Mouse (Mus musculus): Measurements from ENCODE around the gene Eif2ak1. TPM values are rescaled to one million over a fixed set of nuclear protein-coding genes. Genes with fewer than 3 reads are reported as not detected.

Gene Eif2ak1
- polyA plus RNA-seq, 1 experiment from 2014 or later, result 47.8 TPM

DNA sequence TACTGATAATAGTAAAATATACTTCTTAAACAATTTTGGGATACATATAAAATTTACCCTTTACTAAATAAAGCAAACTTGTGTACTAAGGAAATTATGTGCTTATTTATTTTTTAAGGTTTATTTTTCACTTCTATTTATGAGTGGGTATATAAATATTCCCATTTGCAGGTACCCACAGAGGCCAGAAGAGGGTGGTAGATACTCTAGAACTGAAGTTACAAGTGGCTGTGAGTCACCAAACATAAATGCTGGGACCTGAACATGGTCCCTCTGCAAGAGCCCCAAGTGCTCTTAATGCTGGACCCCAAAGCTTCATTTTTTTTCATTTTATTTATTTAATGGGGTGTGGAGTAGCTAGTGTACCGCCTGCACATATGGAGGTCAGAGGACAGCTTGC, 116.3 kb downstream of the Eif2ak1 start:
- no peak for DNase-seq (ENCODE audit: low spot score)
- WGBS, result 87% methylated on average over 1 of the region's 1 CpGs
- Histone ChIP-seq H3K4me3 (no peak overlapping the region), H3K27ac (replicated peaks) (no peak overlapping the region), H3K9me3 (no peaks in the 10 kb centered on the region), H3K27me3 (replicated peaks; ENCODE audit: low read depth, poor library complexity, severe bottlenecking) (no peaks in the 10 kb centered on the region), H3K4me1 (peaks cover 8% of the 10 kb centered on the region), H3K36me3 (replicated peaks) (peaks cover 37% of the 10 kb centered on the region)

DNA sequence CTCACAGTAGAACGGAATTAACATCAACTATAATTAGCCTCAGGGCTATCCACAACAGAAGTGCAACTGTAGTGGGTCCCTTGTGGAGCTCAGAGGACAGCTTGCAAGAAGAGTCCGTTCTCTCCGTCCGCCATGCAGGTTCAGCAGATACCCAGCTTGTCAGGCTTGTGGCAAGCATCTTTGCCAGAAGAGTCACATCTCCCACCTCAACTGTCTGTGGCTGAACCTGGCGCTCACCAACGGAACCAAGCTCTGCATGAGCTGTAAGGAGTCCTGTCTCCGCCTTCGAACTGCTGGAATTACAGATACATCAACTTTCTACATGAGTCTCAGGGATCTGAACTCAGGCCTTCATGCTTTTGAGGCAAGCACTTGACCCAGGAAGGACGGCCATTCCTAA, 118.6 kb downstream of the Eif2ak1 start:
- H3K36me3 ChIP-seq (replicated peaks), result peaks cover 14% of the 10 kb centered on the region
- H3K4me3 ChIP-seq, result no peak overlapping the region
- H3K27me3 ChIP-seq (replicated peaks; ENCODE audit: low read depth, poor library complexity, severe bottlenecking), result no peaks in the 10 kb centered on the region
- H3K27ac ChIP-seq (replicated peaks), result no peak overlapping the region
- no peak for DNase-seq (ENCODE audit: low spot score)
- H3K4me1 ChIP-seq, result peaks cover 8% of the 10 kb centered on the region
- H3K9me3 ChIP-seq, result no peaks in the 10 kb centered on the region
- WGBS, result 86% methylated on average over 9 of the region's 9 CpGs

DNA sequence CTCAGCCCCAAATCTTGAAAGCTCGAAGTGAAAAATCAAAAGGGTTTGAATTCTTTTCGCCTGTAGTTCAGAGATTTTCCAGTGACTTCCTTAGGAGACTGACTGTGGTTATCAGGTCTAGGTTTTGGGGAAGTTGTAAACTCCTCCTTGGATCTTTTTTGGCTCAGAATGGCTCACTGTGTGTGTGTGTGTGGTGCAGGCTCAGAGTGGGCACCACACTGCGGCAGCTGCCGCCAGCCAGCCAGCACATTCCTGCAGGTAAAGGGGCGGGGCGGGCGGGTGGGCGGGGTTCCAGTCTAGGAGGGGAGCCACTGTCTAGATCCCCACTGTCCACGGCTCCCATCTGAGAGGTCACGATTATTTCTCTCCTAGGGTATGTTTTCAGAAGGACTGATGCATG, 124.0 kb downstream of the Eif2ak1 start:
- no peak overlapping the region for H3K4me3 ChIP-seq
- DNase-seq (ENCODE audit: low spot score), result no peak
- H3K27ac ChIP-seq (replicated peaks), result no peak overlapping the region
- no peaks in the 10 kb centered on the region for H3K27me3 ChIP-seq (replicated peaks; ENCODE audit: low read depth, poor library complexity, severe bottlenecking)
- H3K4me1 ChIP-seq, result peaks cover 3% of the 10 kb centered on the region; the same call in 1 of the 2 replicates
- WGBS, result 15% methylated on average over 10 of the region's 10 CpGs
- H3K9me3 ChIP-seq, result no peaks in the 10 kb centered on the region
- no peaks in the 10 kb centered on the region for H3K36me3 ChIP-seq (replicated peaks)

DNA sequence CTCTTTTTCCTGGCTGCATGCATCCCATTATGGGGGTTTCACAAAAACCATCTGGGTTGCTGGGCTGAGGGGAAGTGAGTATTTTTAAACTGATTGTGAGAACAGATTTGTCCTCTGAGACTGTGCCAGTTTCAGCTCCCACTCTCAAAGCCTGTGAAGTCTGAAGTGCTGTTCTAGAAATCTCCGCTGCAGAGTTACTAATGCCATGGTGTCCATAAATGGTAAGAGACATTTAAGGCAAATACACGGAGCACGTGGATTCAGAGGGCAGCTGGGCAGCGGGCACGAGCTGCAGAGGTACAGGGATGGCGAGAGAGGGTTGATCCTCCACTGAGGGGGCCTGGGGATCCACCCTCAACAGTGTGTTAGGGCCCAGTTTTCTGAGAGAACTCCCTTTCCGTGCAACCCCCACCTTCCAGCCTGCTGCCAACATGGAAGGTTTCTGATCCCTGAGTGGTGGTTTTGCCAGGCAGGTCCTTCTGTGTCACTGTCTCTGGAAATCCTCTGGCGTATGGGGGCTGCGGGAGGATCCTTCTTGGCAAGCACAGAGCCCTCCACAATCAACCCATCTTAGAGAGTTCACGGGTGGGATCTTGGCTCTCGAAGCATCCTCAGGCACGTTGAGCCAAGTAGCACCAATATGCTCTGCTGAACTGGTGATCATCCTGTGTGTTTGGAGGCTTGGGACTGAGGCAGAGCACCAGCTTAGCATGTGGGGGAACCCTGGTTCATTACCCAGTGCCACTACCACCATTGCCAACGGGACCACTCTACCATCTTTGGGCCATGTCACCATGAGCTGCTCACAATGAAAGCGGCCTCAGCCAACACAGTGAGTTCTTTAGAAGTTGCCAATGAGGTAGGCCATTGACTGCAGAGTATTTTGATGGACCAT, 125.9 kb downstream of the Eif2ak1 start:
- H3K4me3 ChIP-seq, result no peak overlapping the region
- H3K27me3 ChIP-seq (replicated peaks; ENCODE audit: low read depth, poor library complexity, severe bottlenecking), result no peaks in the 10 kb centered on the region
- DNase-seq (ENCODE audit: low spot score), result no peak
- H3K9me3 ChIP-seq, result no peaks in the 10 kb centered on the region
- peaks cover 3% of the 10 kb centered on the region; the same call in 1 of the 2 replicates for H3K4me1 ChIP-seq
- H3K36me3 ChIP-seq (replicated peaks), result no peaks in the 10 kb centered on the region
- no peak overlapping the region for H3K27ac ChIP-seq (replicated peaks)
- 90% methylated on average over 14 of the region's 14 CpGs for WGBS

DNA sequence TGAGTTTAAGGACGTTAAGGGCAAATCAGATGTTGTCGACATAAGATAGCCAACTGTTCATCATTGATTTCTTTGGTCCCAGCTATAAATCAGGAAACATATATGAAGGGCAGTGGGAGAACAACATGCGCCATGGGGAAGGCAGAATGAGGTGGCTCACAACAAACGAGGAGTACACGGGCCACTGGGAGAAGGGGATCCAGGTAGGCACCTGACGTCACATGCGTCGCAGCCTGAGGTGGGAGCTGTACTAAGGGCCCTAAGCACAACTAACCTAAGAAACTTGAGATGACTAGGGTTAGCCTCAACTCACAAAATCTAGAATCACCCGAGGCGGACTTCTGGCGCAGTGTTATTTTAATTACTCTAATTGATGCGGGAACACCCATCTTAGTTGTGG, 130.8 kb downstream of the Eif2ak1 start:
- Histone ChIP-seq H3K27ac (replicated peaks) (no peak overlapping the region), H3K9me3 (no peaks in the 10 kb centered on the region), H3K27me3 (replicated peaks; ENCODE audit: low read depth, poor library complexity, severe bottlenecking) (no peaks in the 10 kb centered on the region), H3K4me1 (no peaks in the 10 kb centered on the region), H3K36me3 (replicated peaks) (no peaks in the 10 kb centered on the region), H3K4me3 (no peak overlapping the region)
- 89% methylated on average over 12 of the region's 12 CpGs for WGBS
- DNase-seq (ENCODE audit: low spot score), result no peak

DNA sequence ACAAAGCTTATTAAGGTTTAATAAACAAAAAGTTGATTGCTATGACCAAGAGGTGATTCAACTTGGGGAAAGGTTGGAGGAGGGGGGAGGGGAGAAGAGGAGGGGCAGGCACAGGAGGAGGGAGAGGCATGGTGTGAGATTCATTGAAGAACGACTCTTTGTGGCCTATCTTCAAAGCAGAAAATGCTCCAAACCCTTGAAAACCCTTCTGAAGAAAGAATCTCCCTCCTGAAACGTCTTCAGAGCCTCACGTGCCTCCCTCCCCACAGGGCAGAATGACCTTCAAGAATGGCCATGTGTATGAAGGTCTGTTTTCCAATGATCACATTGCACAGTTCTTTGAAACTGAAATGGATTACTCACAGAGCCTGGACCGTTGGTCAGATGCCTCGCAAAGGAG, 132.4 kb downstream of the Eif2ak1 start:
- WGBS, result 42% methylated on average over 5 of the region's 5 CpGs
- Histone ChIP-seq H3K4me1 (no peaks in the 10 kb centered on the region), H3K27ac (replicated peaks) (no peak overlapping the region), H3K4me3 (no peak overlapping the region), H3K27me3 (replicated peaks; ENCODE audit: low read depth, poor library complexity, severe bottlenecking) (no peaks in the 10 kb centered on the region), H3K36me3 (replicated peaks) (no peaks in the 10 kb centered on the region), H3K9me3 (no peaks in the 10 kb centered on the region)
- DNase-seq (ENCODE audit: low spot score), result no peak

Other genes with a start within 250 kb of the Eif2ak1 start
- 40.4 and 48.1 TPM in 2 replicates for gene Cyth3, start 195.3 kb upstream of the Eif2ak1 start, polyA plus RNA-seq (2016; fragmentation: Nextera tagmentation; extraction: Ambion mirVana)
- 30.1 and 31.9 TPM in 2 replicates for gene Usp42, start 85.5 kb upstream of the Eif2ak1 start, polyA plus RNA-seq (2016; fragmentation: Nextera tagmentation; extraction: Ambion mirVana)
- gene Ankrd61, start 79.9 kb downstream of the Eif2ak1 start, polyA plus RNA-seq (2016; fragmentation: Nextera tagmentation; extraction: Ambion mirVana), result 0.21 and 0.37 TPM in 2 replicates
- 136 and 144 TPM in 2 replicates for gene Aimp2, start 92.1 kb downstream of the Eif2ak1 start, polyA plus RNA-seq (2016; fragmentation: Nextera tagmentation; extraction: Ambion mirVana)
- gene Pms2, start 92.2 kb downstream of the Eif2ak1 start, polyA plus RNA-seq (2016; fragmentation: Nextera tagmentation; extraction: Ambion mirVana), result 36.9 and 41.0 TPM in 2 replicates
- gene Gm42421, start 110.4 kb downstream of the Eif2ak1 start, polyA plus RNA-seq (2016; fragmentation: Nextera tagmentation; extraction: Ambion mirVana), result 0.85 and 1.0 TPM in 2 replicates
- 0.44 and 1.2 TPM in 2 replicates for gene Rsph10b, start 115.2 kb downstream of the Eif2ak1 start, polyA plus RNA-seq (2016; fragmentation: Nextera tagmentation; extraction: Ambion mirVana)
- 91.4 and 99.3 TPM in 2 replicates for gene Ccz1, start 197.1 kb downstream of the Eif2ak1 start, polyA plus RNA-seq (2016; fragmentation: Nextera tagmentation; extraction: Ambion mirVana)
- gene Ocm, start 208.9 kb downstream of the Eif2ak1 start, polyA plus RNA-seq (2016; fragmentation: Nextera tagmentation; extraction: Ambion mirVana), result not detected in 2 replicates